Mouse (Mus musculus): ENCODE results near the gene St7.
A peak's percentile ranks its signal among the peaks of the same experiment; 100 is the strongest.

The St7 gene

GRCm38 (mm10) chr6:17814074-17814649, 121.4 kb downstream of the St7 start:
- no peak for DNase-seq (ENCODE audit: low read depth, low spot score)

- DNase-seq (ENCODE audit: low read depth, low spot score), result no peak
Measured at GRCm38 (mm10) chr6:17816865-17817435, 124.2 kb downstream of the St7 start.

- no peak for DNase-seq (ENCODE audit: low read depth, low spot score)
Measured at GRCm38 (mm10) chr6:17823614-17824013, 130.9 kb downstream of the St7 start.

GRCm38 (mm10) chr6:17824735-17825134, 132.0 kb downstream of the St7 start:
- DNase-seq (ENCODE audit: low read depth, low spot score), result no peak

- DNase-seq (ENCODE audit: low read depth, low spot score), result no peak
Measured at GRCm38 (mm10) chr6:17828382-17828781, 135.6 kb downstream of the St7 start.

- DNase-seq (ENCODE audit: low read depth, low spot score), result no peak
Measured at GRCm38 (mm10) chr6:17829981-17830380, 137.2 kb downstream of the St7 start.

- DNase-seq (ENCODE audit: low read depth, low spot score), result peak; percentile 57
Measured at GRCm38 (mm10) chr6:17834493-17834892, 141.8 kb downstream of the St7 start.

- DNase-seq (ENCODE audit: low read depth, low spot score), result no peak
Measured at GRCm38 (mm10) chr6:17835693-17836092, 143.0 kb downstream of the St7 start.

GRCm38 (mm10) chr6:17837676-17838075, 144.9 kb downstream of the St7 start:
- peak; percentile 50 for DNase-seq (ENCODE audit: low read depth, low spot score)

- DNase-seq (ENCODE audit: low read depth, low spot score), result no peak
Measured at GRCm38 (mm10) chr6:17840431-17840830, 147.7 kb downstream of the St7 start.

- DNase-seq (ENCODE audit: low read depth, low spot score), result peak; percentile 58
Measured at GRCm38 (mm10) chr6:17842759-17843158, 150.0 kb downstream of the St7 start.

- DNase-seq (ENCODE audit: low read depth, low spot score), result no peak
Measured at GRCm38 (mm10) chr6:17851316-17851715, 158.6 kb downstream of the St7 start.

GRCm38 (mm10) chr6:17853587-17854274, 161.0 kb downstream of the St7 start:
- no peak for DNase-seq (ENCODE audit: low read depth, low spot score)

- DNase-seq (ENCODE audit: low read depth, low spot score), result no peak
Measured at GRCm38 (mm10) chr6:17855616-17856015, 162.9 kb downstream of the St7 start.

- DNase-seq (ENCODE audit: low read depth, low spot score), result no peak
Measured at GRCm38 (mm10) chr6:17859564-17859963, 166.8 kb downstream of the St7 start.

GRCm38 (mm10) chr6:17860463-17860862, 167.7 kb downstream of the St7 start:
- no peak for DNase-seq (ENCODE audit: low read depth, low spot score)

GRCm38 (mm10) chr6:17867796-17868195, 175.1 kb downstream of the St7 start:
- DNase-seq (ENCODE audit: low read depth, low spot score), result no peak

GRCm38 (mm10) chr6:17871831-17872372, 179.2 kb downstream of the St7 start:
- DNase-seq (ENCODE audit: low read depth, low spot score), result no peak

- no peak for DNase-seq (ENCODE audit: low read depth, low spot score)
Measured at GRCm38 (mm10) chr6:17875606-17876005, 182.9 kb downstream of the St7 start.

- no peak for DNase-seq (ENCODE audit: low read depth, low spot score)
Measured at GRCm38 (mm10) chr6:17876023-17876613, 183.4 kb downstream of the St7 start.

GRCm38 (mm10) chr6:17876670-17877179, 184.0 kb downstream of the St7 start:
- DNase-seq (ENCODE audit: low read depth, low spot score), result no peak

GRCm38 (mm10) chr6:17882943-17883342, 190.2 kb downstream of the St7 start:
- no peak for DNase-seq (ENCODE audit: low read depth, low spot score)
